Mouse (Mus musculus): ENCODE results near the gene Cd59b. TPM values are rescaled to one million over a fixed set of nuclear protein-coding genes. Genes with fewer than 3 reads are reported as not detected.

The Cd59b gene
- polyA plus RNA-seq, 1 experiment from 2014 or later, result not detected

GRCm38 (mm10) chr2:104135920-104136319 lies 66.3 kb downstream of the Cd59b start:
- no peaks in the 10 kb centered on the region for H3K79me2 ChIP-seq (ENCODE audit: inconsistent target)
- no peaks in the 10 kb centered on the region for H3K36me3 ChIP-seq (ENCODE audit: inconsistent target)
- no peak overlapping the region for H3K27ac ChIP-seq
- no peak overlapping the region for H3K4me3 ChIP-seq (ENCODE audit: inconsistent target)
- 87% methylated on average over 2 of the region's 2 CpGs for WGBS (ENCODE audit: missing documents)

Other genes starting within 250 kb of the Cd59b start
- 181 to 268 TPM (median 246 TPM) in 3 replicates for gene Lmo2, start 111.9 kb upstream of the Cd59b start, polyA plus RNA-seq (2018)
- 26.0 to 39.2 TPM (median 26.9 TPM) in 3 replicates for gene Fbxo3, start 42.1 kb upstream of the Cd59b start, polyA plus RNA-seq (2018)
- gene 4931422A03Rik, start 41.5 kb upstream of the Cd59b start, polyA plus RNA-seq (2018), result not detected in 3 replicates
- not detected in 3 replicates for gene Gm10912, start 4.0 kb upstream of the Cd59b start, polyA plus RNA-seq (2018)
- gene Gm10799, start 1.3 kb upstream of the Cd59b start, polyA plus RNA-seq (2018), result not detected in 3 replicates
- 6.7 to 13.2 TPM (median 11.5 TPM) in 3 replicates for gene Cd59a, start 26.0 kb downstream of the Cd59b start, polyA plus RNA-seq (2018)
- gene A930018P22Rik, start 52.9 kb downstream of the Cd59b start, polyA plus RNA-seq (2018), result not detected in 3 replicates

All from macrophage (primary cell).